12 mouse cellular contexts compared by ENCODE assay signal in genomic region chr11:94231821-94232552, GRCm38 (mm10). TPM values are rescaled to one million over a fixed set of nuclear protein-coding genes. Genes with fewer than 3 reads are reported as not detected.
A peak's percentile ranks its signal among the peaks of the same experiment; 100 is the strongest.
DNase-seq lines count a peak whose midpoint lies in the region; ATAC-seq lines count a peak whose summit lies in the region.
"Had no signal": no experiment of that assay in that cellular context is flagged by ENCODE, and none has a peak within 500 bp of the region (broad histone marks: within the 10 kb centered on the region; RNA-seq: fewer than 3 reads in every experiment).

No protein-coding gene starts in this region.

- no peaks in the 10 kb centered on the region for H3K9me3 ChIP-seq in heart, embryonic 13.5 days

- ATAC-seq in heart, embryonic 13.5 days (ENCODE audit: extremely low read depth, insufficient number of reproducible peaks, low FRiP score, low TSS enrichment): no peak; the same call in 1 of the 2 replicates
- ATAC-seq in erythroid progenitor cell, adult 5-6 weeks (replicated peaks; ENCODE audit: low FRiP score, poor library complexity, severe bottlenecking): no peak
- no peak for ATAC-seq in CD4-positive, CD25-positive, alpha-beta regulatory T cell, adult 4 months

- H3K36me3 ChIP-seq in heart, embryonic 13.5 days: no peaks in the 10 kb centered on the region

- H3K9ac ChIP-seq in heart, embryonic 13.5 days: peak overlapping the region; percentile 71

- no peak overlapping the region for H3K4me2 ChIP-seq in heart, embryonic 13.5 days

- 55% methylated on average over 19 of the region's 19 CpGs for WGBS in heart, embryonic 13.5 days

- H3K27ac ChIP-seq in heart, embryonic 13.5 days (replicated peaks): peak overlapping the region; percentile 84
- H3K27ac ChIP-seq: macrophage had no signal

- no peaks in the 10 kb centered on the region for H3K27me3 ChIP-seq in heart, embryonic 13.5 days (replicated peaks)

- no peak overlapping the region for H3K4me3 ChIP-seq in heart, embryonic 13.5 days

- peak; percentile 96 for DNase-seq in heart, adult 11 months
- DNase-seq in heart, adult 8-10 months (ENCODE audit: low spot score): no peak
- DNase-seq in right cerebral cortex, adult 18-20 months: peak; percentile 53
- no peak for DNase-seq in right cerebral cortex, postnatal 4 days
- DNase-seq in B cell, adult 2 months: no peak

- H3K4me1 ChIP-seq in heart, embryonic 13.5 days: peaks cover 53% of the 10 kb centered on the region

RNA-seq across cellular contexts. Expression of gene Wfikkn2, which starts 13.8 kb away (rescaled TPM):
- 1 to 10 TPM; 6.8 to 8.1 (median 7.5) TPM for total RNA-seq in heart, adult 8-10 months (2022)
- polyA plus RNA-seq in heart, embryonic 13.5 days (2015; fragmentation: Nextera tagmentation; extraction: Ambion mirVana): 2.0 and 2.2 TPM in 2 replicates
- total RNA-seq in erythroid progenitor cell, adult 5-6 weeks (2015; ENCODE audit: low replicate concordance): 0.42 TPM in 1 of 2 replicates, not detected in the other
- 0.51 and 0.53 TPM in 2 replicates for total RNA-seq in erythroid progenitor cell, adult 5-6 weeks (2017; ENCODE audit: low replicate concordance)
- 1 to 10 TPM in 1 of 2 experiments, under 1 TPM in 1; 0.86 to 2.4 TPM for polyA plus RNA-seq in CD4-positive, CD25-positive, alpha-beta regulatory T cell, adult 4 months (2017; shearing (Covaris generic))
- polyA plus RNA-seq: macrophage had no signal

RNA-seq across cellular contexts. Expression of gene Tob1, which starts 20.7 kb away (rescaled TPM):
- total RNA-seq in heart, adult 8-10 months (2022): 10 to 100 TPM; 51.3 to 58.4 (median 53.2) TPM
- polyA plus RNA-seq in heart, embryonic 13.5 days (2015; fragmentation: Nextera tagmentation; extraction: Ambion mirVana): 26.1 and 29.9 TPM in 2 replicates
- total RNA-seq in erythroid progenitor cell, adult 5-6 weeks (2015; ENCODE audit: low replicate concordance): 8.6 and 11.3 TPM in 2 replicates
- total RNA-seq in erythroid progenitor cell, adult 5-6 weeks (2017; ENCODE audit: low replicate concordance): 6.8 and 8.5 TPM in 2 replicates
- 1 to 10 TPM; 4.7 to 8.9 TPM for polyA plus RNA-seq in CD4-positive, CD25-positive, alpha-beta regulatory T cell, adult 4 months (2017; shearing (Covaris generic))

RNA-seq across cellular contexts. Expression of gene Gm21885, which starts 49.7 kb away (rescaled TPM):
- total RNA-seq in heart, adult 8-10 months (2022): under 1 TPM in 1 of 4 experiments, not detected in 3; 0.40 TPM
- 0.20 TPM in 1 of 2 replicates, not detected in the other for polyA plus RNA-seq in heart, embryonic 13.5 days (2015; fragmentation: Nextera tagmentation; extraction: Ambion mirVana)
- total RNA-seq in erythroid progenitor cell, adult 5-6 weeks (2015; ENCODE audit: low replicate concordance): not detected in 2 replicates
- not detected in 2 replicates for total RNA-seq in erythroid progenitor cell, adult 5-6 weeks (2017; ENCODE audit: low replicate concordance)
- 1 to 10 TPM in 1 of 2 experiments, not detected in 1; 1.3 TPM for polyA plus RNA-seq in CD4-positive, CD25-positive, alpha-beta regulatory T cell, adult 4 months (2017; shearing (Covaris generic))
- total RNA-seq: left cerebral cortex, postnatal 14 days had no signal
- polyA plus RNA-seq: gonadal fat pad, adult 2 months; macrophage; neural tube, embryonic 14.5 days had no signal

Comparison
In these comparisons a context has a peak if more than half of its experiments do, and no peak if none do; other contexts are left out.
1. DNase-seq: peak in heart, adult 11 months (single experiment) and right cerebral cortex, adult 18-20 months (single experiment); none in heart, adult 8-10 months (single experiment), right cerebral cortex, postnatal 4 days (single experiment) and B cell, adult 2 months (0 of 2).
2. RNA of gene Wfikkn2, which starts 13.8 kb away (total RNA-seq): 6.8 to 8.1 TPM in heart, adult 8-10 months; 0.42 to 0.53 TPM in erythroid progenitor cell, adult 5-6 weeks; every median in the first group is over 4 times any median in the second.
3. RNA of gene Tob1, which starts 20.7 kb away (total RNA-seq): 51.3 to 58.4 TPM in heart, adult 8-10 months; 6.8 to 11.3 TPM in erythroid progenitor cell, adult 5-6 weeks; every median in the first group is over 4 times any median in the second.